Mouse (Mus musculus) embryonic facial prominence, embryonic 13.5 days (tissue): ENCODE measurements at regions not wholly inside any gene's neighbourhood (a gene's known extent, or its start where the extent isn't known, plus 50 kb on each side); places are given as distances from the start of the nearest gene placed in this dataset.

Experiments used
- ATAC-seq: fragments of 200-750 bp; cut with Nextera tagmentation; 2 replicates; pipeline ENCODE4 v1.8.0; 2017; ENCODE audit warnings: low read depth; ENCODE audit not compliant: insufficient number of reproducible peaks, insufficient read depth, low FRiP score, low TSS enrichment
- H3K27ac ChIP-seq: fragments of 300-500 bp; sonication (generic); 2 replicates; pipeline ENCODE4 v1.5.1; 2015; ENCODE audit warnings: moderate library complexity, mild to moderate bottlenecking, inconsistent platforms
- H3K27me3 ChIP-seq: fragments of 300-500 bp; sonication (generic); 2 replicates; pipeline ENCODE4 v1.6.1; 2015; ENCODE audit warnings: mild to moderate bottlenecking, inconsistent platforms
- H3K36me3 ChIP-seq: fragments of 300-500 bp; sonication (generic); 2 replicates; pipeline ENCODE4 v1.6.1; 2015; ENCODE audit warnings: mild to moderate bottlenecking, inconsistent platforms
- H3K4me1 ChIP-seq: fragments of 300-500 bp; sonication (generic); 2 replicates; pipeline ENCODE4 v1.6.1; 2015; ENCODE audit warnings: inconsistent platforms
- H3K4me2 ChIP-seq: fragments of 300-500 bp; sonication (generic); 2 replicates; pipeline ENCODE4 v1.6.1; 2015; ENCODE audit warnings: moderate library complexity, mild to moderate bottlenecking, inconsistent platforms
- H3K4me3 ChIP-seq: fragments of 300-500 bp; sonication (generic); 2 replicates; pipeline ENCODE4 v1.5.1; 2015; ENCODE audit warnings: mild to moderate bottlenecking, inconsistent platforms
- H3K9ac ChIP-seq: fragments of 300-500 bp; sonication (generic); 2 replicates; pipeline ENCODE4 v1.6.1; 2015; ENCODE audit warnings: mild to moderate bottlenecking, inconsistent platforms
- H3K9me3 ChIP-seq: fragments of 300-500 bp; sonication (generic); 2 replicates; pipeline ENCODE4 v1.6.1; 2016; ENCODE audit warnings: inconsistent platforms
- WGBS: fragments of 180-500 bp; shearing (Covaris S2); methylation state at CpG from one replicate; pipeline ENCODE4 v1.1.7; 2015; ENCODE audit warnings: mixed read lengths; 5-methylcytosine and 5-hydroxymethylcytosine counted together

DNA sequence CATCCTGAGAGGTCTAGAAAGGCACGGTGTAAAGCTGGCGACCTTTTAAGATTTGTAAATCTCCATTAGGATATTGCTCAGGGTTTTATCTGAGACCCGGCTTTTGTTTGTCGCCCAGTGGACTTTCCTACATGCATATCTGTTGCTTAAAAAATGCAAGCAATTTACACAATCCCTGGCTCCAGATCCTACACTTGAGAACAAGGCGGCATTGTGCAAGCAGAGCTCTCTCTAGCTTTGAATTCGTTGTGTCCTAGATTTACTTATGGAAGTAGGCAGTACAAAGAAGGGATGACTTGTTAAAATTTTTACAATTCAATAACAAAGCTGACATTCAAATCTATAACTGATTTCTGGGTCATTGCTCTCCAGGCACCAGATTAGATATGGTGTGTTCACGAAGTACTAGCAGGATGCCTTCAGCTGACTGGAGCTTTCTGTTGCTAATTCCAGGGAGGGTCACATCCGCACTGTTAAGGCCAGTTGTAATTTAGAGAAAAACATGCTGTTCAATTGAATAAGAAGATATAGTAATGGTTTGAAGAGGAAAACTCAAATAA, 62.2 kb upstream of the Teddm2 start:
- 56% methylated on average over 8 of the region's 8 CpGs for WGBS
- Histone ChIP-seq H3K27ac (no peak overlapping the region; the same call in 1 of the 2 replicates), H3K4me1 (peaks cover 13% of the 10 kb centered on the region; the same call in 1 of the 2 replicates), H3K27me3 (no peaks in the 10 kb centered on the region), H3K9ac (no peak overlapping the region), H3K4me3 (no peak overlapping the region), H3K9me3 (no peaks in the 10 kb centered on the region), H3K4me2 (no peak overlapping the region), H3K36me3 (no peaks in the 10 kb centered on the region)
- ATAC-seq = no peak

DNA sequence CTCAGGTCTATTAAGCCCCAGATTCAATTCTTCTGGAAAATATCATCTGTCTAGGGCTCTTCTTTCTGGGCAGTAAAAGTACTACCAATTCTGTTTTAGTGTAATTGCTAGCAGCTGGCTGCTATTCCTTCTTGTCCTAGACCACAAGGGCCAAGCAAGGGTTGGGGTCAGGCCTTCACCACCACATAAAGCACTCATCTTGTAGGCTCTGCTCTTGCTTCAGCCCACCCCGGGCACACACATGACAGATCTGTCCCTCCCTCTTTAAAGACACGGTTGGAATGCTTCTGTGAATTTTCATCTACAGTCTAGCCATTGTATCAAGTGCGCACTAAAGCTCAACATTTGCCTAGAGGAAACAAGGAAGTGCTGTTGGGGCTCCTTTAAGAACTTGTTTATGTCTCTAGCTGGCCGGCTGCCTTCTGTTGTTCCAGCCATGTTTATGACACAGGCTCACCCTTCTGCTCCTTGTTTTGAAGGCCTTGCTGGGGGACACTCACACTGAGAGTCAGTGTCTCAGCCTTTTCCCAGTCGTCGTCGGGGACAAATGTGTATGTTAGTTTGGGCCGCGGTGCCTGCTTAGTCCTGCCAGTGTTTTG, 63.8 kb upstream of the Teddm2 start:
- Histone ChIP-seq H3K27ac (no peak overlapping the region), H3K4me1 (peaks cover 13% of the 10 kb centered on the region; the same call in 1 of the 2 replicates), H3K36me3 (no peaks in the 10 kb centered on the region), H3K9me3 (no peaks in the 10 kb centered on the region), H3K27me3 (no peaks in the 10 kb centered on the region), H3K9ac (no peak overlapping the region), H3K4me2 (no peak overlapping the region), H3K4me3 (no peak overlapping the region)
- 60% methylated on average over 9 of the region's 9 CpGs for WGBS
- ATAC-seq = no peak

DNA sequence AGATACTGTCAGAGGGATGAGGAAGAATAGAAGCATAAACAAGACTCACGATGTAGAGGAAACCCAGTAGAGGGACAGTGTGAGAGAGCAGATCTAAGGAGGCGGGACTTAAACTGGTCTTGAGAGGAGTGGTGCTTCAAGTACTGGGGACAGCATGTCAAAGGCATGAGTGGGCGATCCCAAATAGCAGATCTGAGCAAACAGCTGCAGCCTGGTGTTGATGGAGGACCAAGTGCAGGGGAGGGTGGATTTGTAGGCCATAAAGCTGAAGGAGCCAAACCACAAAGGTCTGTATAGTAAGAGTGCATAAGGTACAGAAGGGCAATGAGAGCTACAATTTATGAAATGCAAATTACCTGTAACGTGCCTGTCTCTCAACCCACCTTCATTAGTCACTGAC, 69.4 kb upstream of the Teddm2 start:
- H3K9ac ChIP-seq = no peak overlapping the region
- no peak for ATAC-seq
- H3K4me3 ChIP-seq = no peak overlapping the region
- H3K4me1 ChIP-seq = peaks cover 5% of the 10 kb centered on the region; the same call in 1 of the 2 replicates
- H3K27me3 ChIP-seq = no peaks in the 10 kb centered on the region
- H3K9me3 ChIP-seq = no peaks in the 10 kb centered on the region
- no peak overlapping the region for H3K27ac ChIP-seq
- no peaks in the 10 kb centered on the region for H3K36me3 ChIP-seq
- H3K4me2 ChIP-seq = no peak overlapping the region
- 86% methylated on average over 4 of the region's 4 CpGs for WGBS

DNA sequence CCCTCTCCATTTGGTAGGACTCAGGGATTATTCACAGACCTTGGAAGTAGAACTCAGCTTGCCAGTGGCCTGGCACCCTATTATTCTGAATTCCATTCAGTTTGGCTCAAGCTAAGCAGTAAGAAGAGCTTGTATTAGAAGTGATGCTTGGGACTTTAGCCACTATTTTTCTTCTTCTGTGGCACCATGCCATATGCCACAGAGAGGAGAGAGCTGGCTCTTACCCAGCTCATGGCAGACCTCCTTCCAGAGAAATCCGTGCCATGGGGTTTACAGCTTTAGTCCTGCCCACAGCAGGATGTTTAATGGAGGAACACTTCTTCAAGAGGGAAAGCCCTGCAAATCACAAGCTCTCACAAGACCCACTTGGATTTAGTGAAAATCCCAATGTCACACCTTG, 74.3 kb upstream of the Teddm2 start:
- H3K4me1 ChIP-seq = no peaks in the 10 kb centered on the region
- H3K36me3 ChIP-seq = no peaks in the 10 kb centered on the region
- WGBS = 61% methylated on average over 1 of the region's 1 CpGs
- no peak for ATAC-seq
- no peaks in the 10 kb centered on the region for H3K27me3 ChIP-seq
- no peak overlapping the region for H3K4me3 ChIP-seq
- H3K9me3 ChIP-seq = no peaks in the 10 kb centered on the region
- H3K9ac ChIP-seq = no peak overlapping the region
- H3K4me2 ChIP-seq = no peak overlapping the region
- no peak overlapping the region for H3K27ac ChIP-seq

DNA sequence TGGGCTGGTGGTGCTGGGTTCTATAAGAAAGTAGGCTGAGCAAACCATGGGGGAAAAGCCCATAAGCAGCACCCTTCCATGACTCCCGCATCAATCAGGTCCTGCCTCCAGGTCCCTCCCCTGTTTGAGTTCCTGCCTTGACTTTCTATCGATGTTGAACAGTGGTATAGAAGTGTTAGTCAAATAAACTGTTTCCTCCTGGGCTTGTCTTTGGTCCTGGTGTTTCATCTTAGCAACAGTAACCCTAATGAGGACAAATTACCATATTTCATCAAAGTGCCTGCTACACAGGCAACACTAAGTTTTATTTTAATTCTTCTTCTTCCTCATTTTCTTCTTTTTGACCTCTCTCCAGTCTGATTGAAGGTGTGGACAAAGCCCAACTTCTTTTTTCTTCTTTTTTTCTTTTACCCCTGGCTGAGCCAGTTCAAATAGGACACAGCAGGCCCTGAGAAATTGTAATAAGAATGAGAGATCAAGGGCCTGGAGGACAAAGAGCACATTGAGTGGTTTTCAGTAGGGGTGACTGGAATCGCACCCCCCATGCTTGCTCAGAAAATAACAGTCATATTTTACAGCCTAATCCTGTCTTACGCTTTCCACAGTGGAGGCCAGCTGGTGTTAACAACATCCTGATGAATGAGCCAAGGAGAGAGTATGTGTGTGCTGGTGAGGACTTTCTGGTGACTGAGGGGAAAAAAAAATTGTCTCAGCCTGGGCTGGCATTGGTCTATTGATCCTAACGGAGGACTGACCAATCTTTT, 78.1 kb upstream of the Teddm2 start:
- Histone ChIP-seq H3K9ac (no peak overlapping the region), H3K9me3 (no peaks in the 10 kb centered on the region), H3K27me3 (no peaks in the 10 kb centered on the region), H3K27ac (no peak overlapping the region), H3K4me1 (no peaks in the 10 kb centered on the region), H3K4me2 (no peak overlapping the region), H3K4me3 (no peak overlapping the region), H3K36me3 (no peaks in the 10 kb centered on the region)
- 47% methylated on average over 5 of the region's 5 CpGs for WGBS
- no peak for ATAC-seq

DNA sequence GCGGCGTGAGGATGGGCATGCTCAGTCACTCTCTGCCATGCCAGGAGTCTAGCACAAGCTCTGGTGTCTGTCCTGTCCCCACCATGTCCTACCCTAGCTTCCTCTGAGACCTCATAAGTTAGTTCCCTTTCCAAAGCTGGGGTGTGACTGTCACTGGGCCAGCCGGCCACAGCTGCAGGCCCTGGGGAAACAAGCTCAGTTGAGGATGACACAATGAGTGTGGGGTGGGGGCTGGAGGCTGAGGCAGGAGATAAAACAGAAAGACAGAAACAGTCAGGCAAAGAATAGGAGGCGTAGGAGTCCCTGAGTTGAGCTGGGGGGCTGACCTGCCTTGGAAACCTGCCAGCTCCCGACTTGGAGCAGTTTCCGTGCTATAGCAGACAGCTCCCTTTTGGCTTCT, 80.9 kb upstream of the Teddm2 start:
- Histone ChIP-seq H3K27me3 (no peaks in the 10 kb centered on the region), H3K4me3 (no peak overlapping the region), H3K4me1 (no peaks in the 10 kb centered on the region), H3K27ac (no peak overlapping the region), H3K9ac (no peak overlapping the region), H3K36me3 (no peaks in the 10 kb centered on the region), H3K9me3 (no peaks in the 10 kb centered on the region), H3K4me2 (no peak overlapping the region)
- WGBS = 67% methylated on average over 6 of the region's 6 CpGs
- no peak for ATAC-seq

DNA sequence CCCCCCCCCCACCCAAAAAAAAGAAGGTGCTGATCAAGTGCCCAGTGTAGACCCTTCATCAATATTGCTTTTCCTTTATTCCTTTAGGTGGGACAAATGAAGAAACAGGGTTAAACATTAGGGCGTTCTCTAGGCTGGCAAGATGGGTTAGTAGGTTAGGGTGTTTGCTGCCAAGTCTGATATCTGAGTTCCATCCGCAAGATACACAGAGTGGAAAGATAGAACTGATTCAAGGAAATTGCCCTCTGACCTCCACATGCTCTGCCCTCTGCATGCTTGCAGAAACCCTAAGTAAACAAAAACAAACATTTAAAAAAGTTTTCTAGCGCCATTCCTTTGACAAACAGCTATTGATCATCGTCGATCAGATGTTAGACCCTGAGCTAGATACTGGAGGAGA, 85.6 kb upstream of the Teddm2 start:
- Histone ChIP-seq H3K36me3 (no peaks in the 10 kb centered on the region), H3K9me3 (no peaks in the 10 kb centered on the region), H3K9ac (no peak overlapping the region), H3K27ac (no peak overlapping the region), H3K4me1 (no peaks in the 10 kb centered on the region), H3K27me3 (no peaks in the 10 kb centered on the region), H3K4me2 (no peak overlapping the region), H3K4me3 (no peak overlapping the region)
- no peak for ATAC-seq
- 84% methylated on average over 5 of the region's 5 CpGs for WGBS

DNA sequence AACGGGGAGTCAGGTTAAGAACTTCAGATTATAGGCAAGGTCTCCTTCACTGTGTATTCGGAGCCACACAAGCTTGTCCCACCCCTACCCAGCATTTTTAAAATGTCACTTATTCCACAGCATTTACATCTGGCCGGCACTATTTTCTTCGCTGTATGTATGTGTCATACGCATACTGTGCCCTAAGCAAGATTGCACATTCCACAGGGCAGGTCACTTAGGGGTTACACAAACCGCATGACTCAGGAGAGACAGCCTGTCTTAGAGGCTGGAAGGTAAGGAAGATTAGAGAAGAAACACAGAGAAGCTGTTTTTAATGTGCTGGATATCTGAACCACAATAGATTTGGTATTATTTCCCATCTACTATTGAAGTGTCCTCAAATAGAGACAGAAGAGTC, 86.6 kb upstream of the Teddm2 start:
- Histone ChIP-seq H3K9me3 (no peaks in the 10 kb centered on the region), H3K4me3 (no peak overlapping the region), H3K27me3 (no peaks in the 10 kb centered on the region), H3K4me1 (no peaks in the 10 kb centered on the region), H3K9ac (no peak overlapping the region), H3K36me3 (no peaks in the 10 kb centered on the region), H3K27ac (no peak overlapping the region), H3K4me2 (no peak overlapping the region)
- WGBS = 56% methylated on average over 6 of the region's 6 CpGs
- ATAC-seq = no peak

DNA sequence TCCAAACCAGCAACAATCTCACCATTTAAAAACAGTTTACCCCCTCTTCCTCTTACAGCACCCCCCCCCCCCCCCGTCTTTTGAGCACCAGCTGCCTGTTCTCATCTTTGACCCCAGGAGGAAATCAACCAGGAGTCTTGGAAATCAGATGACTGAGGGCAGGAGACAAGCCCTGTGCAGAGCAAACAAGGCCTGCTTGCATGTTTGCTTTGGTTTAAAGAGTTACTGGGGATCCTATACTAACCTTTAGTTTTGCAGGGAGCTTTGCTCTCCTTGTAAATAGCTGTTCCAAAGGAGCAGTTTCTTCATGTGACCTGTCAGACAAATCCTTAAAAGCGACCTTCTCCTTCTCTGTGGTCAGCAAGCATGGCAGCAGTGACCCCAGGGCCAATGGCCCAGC, 88.3 kb upstream of the Teddm2 start:
- WGBS = 47% methylated on average over 2 of the region's 2 CpGs

DNA sequence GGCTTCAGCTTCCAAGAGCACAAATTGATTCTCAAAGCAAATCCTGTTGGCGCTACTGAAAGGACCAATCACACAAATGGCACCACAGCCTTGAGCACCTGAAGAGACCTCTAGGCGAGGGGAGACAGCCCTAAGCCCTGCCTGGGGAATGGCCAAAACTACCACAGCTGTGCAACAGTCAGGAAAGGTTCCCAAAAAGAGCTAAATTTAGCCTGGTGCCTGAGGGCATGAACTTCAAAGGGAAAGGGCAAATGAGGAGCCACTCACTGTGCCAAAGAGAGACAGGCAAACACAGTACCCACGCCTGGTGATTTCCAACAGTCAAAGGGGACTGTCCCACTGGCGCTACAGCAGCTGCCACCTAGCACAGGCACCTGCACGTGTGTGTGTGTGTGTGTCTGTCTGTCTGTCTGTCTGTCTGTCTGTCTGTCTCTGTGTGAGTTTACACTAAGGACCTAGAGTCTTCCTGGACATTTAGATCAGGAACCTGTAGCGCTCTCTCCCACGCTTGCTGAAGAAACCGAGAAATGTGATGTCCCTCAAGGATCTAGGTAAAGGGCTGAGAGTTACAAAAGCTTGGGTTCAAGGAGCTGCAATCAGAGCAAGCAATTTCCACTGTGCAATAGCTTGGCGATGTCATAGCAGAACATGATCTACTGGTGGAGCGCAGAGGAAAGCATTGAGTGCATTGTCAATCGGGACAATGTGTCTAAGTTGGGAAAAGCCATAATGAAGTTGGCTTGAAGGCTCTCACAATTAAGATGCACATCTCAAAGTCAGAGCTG, 90.8 kb upstream of the Teddm2 start:
- 77% methylated on average over 11 of the region's 11 CpGs for WGBS
- H3K27ac ChIP-seq = no peak overlapping the region
- H3K9me3 ChIP-seq = 0 out of 2 replicates have a peak, but pooled peaks cover 7% of the 10 kb centered on the region
- no peaks in the 10 kb centered on the region for H3K27me3 ChIP-seq
- H3K4me2 ChIP-seq = no peak overlapping the region
- no peaks in the 10 kb centered on the region for H3K36me3 ChIP-seq
- H3K4me1 ChIP-seq = no peaks in the 10 kb centered on the region
- no peak overlapping the region for H3K9ac ChIP-seq
- no peak for ATAC-seq
- H3K4me3 ChIP-seq = no peak overlapping the region

More for the DNA sequence above, 88.3 kb upstream of the Teddm2 start:
- H3K4me3 ChIP-seq = no peak overlapping the region
- H3K36me3 ChIP-seq = no peaks in the 10 kb centered on the region
- H3K27me3 ChIP-seq = no peaks in the 10 kb centered on the region
- H3K9me3 ChIP-seq = no peaks in the 10 kb centered on the region
- no peaks in the 10 kb centered on the region for H3K4me1 ChIP-seq
- no peak for ATAC-seq
- H3K4me2 ChIP-seq = no peak overlapping the region
- no peak overlapping the region for H3K9ac ChIP-seq
- no peak overlapping the region for H3K27ac ChIP-seq

DNA sequence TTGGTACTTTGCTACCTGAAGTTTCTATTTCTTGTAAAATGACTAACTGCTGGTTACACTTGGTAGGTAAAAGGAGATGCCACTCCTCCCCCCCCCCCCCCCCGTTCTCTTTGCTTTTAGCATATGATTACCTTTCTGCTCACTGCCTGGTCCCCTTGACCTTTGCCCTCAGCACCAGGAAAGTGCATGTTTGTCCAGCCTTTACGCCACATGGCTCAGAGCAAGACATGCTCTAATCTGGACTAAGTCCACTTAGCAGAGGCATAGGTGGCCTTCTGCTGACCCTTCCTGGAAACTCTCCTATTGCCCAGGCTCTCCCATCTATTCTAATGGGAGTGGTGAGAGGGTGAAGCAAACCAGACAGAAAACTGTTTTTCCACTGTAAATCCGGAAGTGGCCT, 92.4 kb upstream of the Teddm2 start:
- Histone ChIP-seq H3K27me3 (no peaks in the 10 kb centered on the region), H3K4me3 (no peak overlapping the region), H3K9ac (no peak overlapping the region), H3K36me3 (no peaks in the 10 kb centered on the region), H3K9me3 (0 out of 2 replicates have a peak, but pooled peaks cover 7% of the 10 kb centered on the region), H3K4me2 (no peak overlapping the region), H3K4me1 (no peaks in the 10 kb centered on the region), H3K27ac (no peak overlapping the region)
- no peak for ATAC-seq
- 67% methylated on average over 3 of the region's 3 CpGs for WGBS
